Mouse (Mus musculus): ENCODE results near the gene Atf5. TPM values are rescaled to one million over a fixed set of nuclear protein-coding genes. Genes with fewer than 3 reads are reported as not detected.

The Atf5 gene
- polyA plus RNA-seq, 1 experiment from 2014 or later = 3.6 TPM

DNA sequence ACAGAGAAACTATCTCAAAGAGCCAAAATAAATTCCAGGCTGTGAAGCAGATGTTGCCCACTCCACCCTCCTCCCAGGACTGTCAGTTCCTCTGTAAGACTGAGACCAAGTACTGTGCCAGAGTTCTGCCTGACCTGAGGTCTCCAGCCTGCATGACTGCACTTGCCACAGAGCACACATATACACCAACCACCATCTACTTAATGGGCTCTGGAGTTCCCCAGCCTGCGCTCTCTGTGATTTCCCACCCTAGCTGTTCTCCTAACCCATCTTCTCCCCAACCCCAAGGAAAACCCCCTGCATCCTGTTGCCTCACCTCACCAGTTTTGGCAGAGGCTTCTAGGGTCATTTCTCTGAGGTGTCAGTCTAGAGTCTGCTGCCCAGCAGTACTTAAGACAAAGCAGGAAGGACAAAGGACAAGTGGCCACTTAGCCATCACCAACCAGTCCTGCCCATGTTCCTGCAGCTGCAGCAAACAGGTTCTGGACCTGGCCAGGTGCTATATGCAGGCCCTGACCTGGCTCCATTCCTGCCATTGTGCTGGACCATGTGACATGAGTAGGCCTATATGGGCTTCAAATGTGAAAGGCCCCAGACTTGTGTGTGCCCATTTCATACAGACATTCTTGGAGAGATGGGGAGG is 19.0 kb upstream of the Atf5 start:
- H3K4me2 ChIP-seq = no peak overlapping the region
- H3K9me3 ChIP-seq (replicated peaks) = no peaks in the 10 kb centered on the region
- no peak overlapping the region for H3K27ac ChIP-seq (replicated peaks)
- no peak for ATAC-seq (ENCODE audit: low FRiP score)
- H3K36me3 ChIP-seq = peaks cover 22% of the 10 kb centered on the region
- H3K27me3 ChIP-seq (replicated peaks) = peaks cover 10% of the 10 kb centered on the region
- peaks cover 14% of the 10 kb centered on the region for H3K4me1 ChIP-seq
- no peak overlapping the region for H3K4me3 ChIP-seq (replicated peaks)
- 94% methylated on average over 1 of the region's 1 CpGs for WGBS
- H3K9ac ChIP-seq (replicated peaks) = no peak overlapping the region

DNA sequence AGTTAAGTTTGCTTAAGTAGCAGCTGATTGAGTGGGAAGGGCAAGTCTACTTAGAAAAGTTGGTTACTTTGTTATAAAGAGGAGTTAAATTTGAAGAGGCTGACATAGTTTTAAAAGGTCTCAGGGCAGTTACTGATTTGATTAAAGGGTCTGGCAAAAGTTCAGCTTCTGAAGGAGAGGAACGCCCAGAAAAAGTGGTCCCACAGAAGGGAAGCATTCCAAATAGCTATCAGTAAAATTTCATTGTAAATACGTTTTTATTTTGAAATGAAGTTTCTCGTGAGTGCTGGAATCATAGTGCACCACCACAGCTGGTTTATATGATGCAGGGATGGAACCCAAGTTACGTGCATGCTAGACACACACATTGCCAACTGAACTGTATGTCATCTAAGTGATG is 16.3 kb upstream of the Atf5 start:
- H3K4me1 ChIP-seq = no peaks in the 10 kb centered on the region
- H3K4me2 ChIP-seq = no peak overlapping the region
- H3K36me3 ChIP-seq = peaks cover 38% of the 10 kb centered on the region
- WGBS = 84% methylated on average over 4 of the region's 4 CpGs
- no peaks in the 10 kb centered on the region for H3K9me3 ChIP-seq (replicated peaks)
- H3K4me3 ChIP-seq (replicated peaks) = no peak overlapping the region
- H3K9ac ChIP-seq (replicated peaks) = no peak overlapping the region
- no peaks in the 10 kb centered on the region for H3K27me3 ChIP-seq (replicated peaks)
- no peak for ATAC-seq (ENCODE audit: low FRiP score)
- H3K27ac ChIP-seq (replicated peaks) = no peak overlapping the region

DNA sequence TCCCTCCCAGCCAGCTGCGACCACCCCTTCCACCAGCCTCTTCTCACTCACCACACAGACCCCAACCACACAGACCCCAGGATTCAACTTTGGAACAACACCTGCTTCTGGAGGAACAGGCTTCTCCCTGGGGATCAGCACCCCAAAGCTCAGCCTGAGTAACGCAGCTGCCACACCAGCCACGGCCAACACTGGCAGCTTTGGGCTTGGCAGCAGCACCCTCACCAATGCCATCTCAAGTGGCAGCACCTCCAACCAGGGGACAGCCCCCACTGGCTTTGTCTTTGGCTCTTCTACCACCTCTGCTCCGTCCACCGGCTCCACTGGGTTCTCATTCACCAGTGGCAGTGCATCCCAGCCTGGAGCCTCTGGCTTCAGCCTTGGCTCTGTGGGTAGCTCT is 12.2 kb upstream of the Atf5 start:
- H3K9ac ChIP-seq (replicated peaks) = no peak overlapping the region
- H3K4me2 ChIP-seq = no peak overlapping the region
- H3K9me3 ChIP-seq (replicated peaks) = no peaks in the 10 kb centered on the region
- no peak overlapping the region for H3K27ac ChIP-seq (replicated peaks)
- ATAC-seq (ENCODE audit: low FRiP score) = no peak
- peaks cover 14% of the 10 kb centered on the region; the same call in 1 of the 2 replicates for H3K4me1 ChIP-seq
- no peaks in the 10 kb centered on the region for H3K27me3 ChIP-seq (replicated peaks)
- H3K36me3 ChIP-seq = peaks cover 38% of the 10 kb centered on the region
- no peak overlapping the region for H3K4me3 ChIP-seq (replicated peaks)
- 93% methylated on average over 5 of the region's 5 CpGs for WGBS

DNA sequence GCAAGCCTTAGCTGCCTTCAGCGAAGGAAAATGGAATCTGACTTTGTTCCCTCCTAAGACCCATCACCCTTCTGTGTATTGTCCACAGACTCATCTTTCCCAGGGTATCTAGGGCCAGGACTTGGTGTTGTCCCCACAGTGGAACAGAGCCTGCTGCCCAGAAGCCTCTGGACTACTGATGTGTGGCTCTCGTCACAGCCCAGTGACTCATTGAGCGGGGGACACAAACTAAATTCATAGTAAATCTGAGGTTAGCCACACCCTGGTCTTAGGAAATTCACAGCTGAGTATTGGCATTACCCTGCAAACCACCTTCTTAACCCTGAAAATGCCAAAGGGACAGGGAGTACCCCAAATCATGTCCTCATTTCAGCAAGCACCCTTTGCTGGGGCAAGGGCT is 10.3 kb upstream of the Atf5 start:
- Histone ChIP-seq H3K4me3 (replicated peaks) (no peak overlapping the region), H3K36me3 (peaks cover 33% of the 10 kb centered on the region), H3K27me3 (replicated peaks) (no peaks in the 10 kb centered on the region), H3K27ac (replicated peaks) (no peak overlapping the region), H3K9ac (replicated peaks) (no peak overlapping the region), H3K4me2 (no peak overlapping the region), H3K9me3 (replicated peaks) (no peaks in the 10 kb centered on the region), H3K4me1 (peaks cover 17% of the 10 kb centered on the region; the same call in 1 of the 2 replicates)
- WGBS = 91% methylated on average over 3 of the region's 3 CpGs
- no peak for ATAC-seq (ENCODE audit: low FRiP score)

DNA sequence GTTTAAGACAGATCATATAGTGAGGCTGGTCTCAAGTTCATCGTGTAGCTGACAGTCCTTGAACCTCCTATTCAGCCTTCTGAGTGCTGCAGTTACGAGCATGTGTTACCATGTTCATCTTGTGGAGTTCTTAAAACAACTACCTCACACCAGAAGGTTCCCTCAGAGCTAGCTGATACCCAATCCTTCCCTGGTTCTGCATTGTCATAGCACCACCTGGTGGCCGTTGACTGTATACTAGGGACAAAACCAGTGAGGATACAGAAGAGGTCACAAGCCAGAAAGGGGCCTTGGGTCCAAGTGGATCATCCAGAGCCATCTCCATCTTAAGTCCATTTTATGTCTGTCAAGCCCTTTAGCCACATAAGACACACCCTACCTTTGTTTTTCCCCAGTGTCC is 8.4 kb upstream of the Atf5 start:
- WGBS = 24% methylated on average over 3 of the region's 3 CpGs
- peaks cover 14% of the 10 kb centered on the region for H3K36me3 ChIP-seq
- ATAC-seq (ENCODE audit: low FRiP score) = peak; percentile 76
- no peaks in the 10 kb centered on the region for H3K27me3 ChIP-seq (replicated peaks)
- H3K27ac ChIP-seq (replicated peaks) = no peak overlapping the region
- H3K9me3 ChIP-seq (replicated peaks) = no peaks in the 10 kb centered on the region
- no peak overlapping the region for H3K9ac ChIP-seq (replicated peaks)
- H3K4me2 ChIP-seq = no peak overlapping the region
- peaks cover 28% of the 10 kb centered on the region for H3K4me1 ChIP-seq
- H3K4me3 ChIP-seq (replicated peaks) = no peak overlapping the region

DNA sequence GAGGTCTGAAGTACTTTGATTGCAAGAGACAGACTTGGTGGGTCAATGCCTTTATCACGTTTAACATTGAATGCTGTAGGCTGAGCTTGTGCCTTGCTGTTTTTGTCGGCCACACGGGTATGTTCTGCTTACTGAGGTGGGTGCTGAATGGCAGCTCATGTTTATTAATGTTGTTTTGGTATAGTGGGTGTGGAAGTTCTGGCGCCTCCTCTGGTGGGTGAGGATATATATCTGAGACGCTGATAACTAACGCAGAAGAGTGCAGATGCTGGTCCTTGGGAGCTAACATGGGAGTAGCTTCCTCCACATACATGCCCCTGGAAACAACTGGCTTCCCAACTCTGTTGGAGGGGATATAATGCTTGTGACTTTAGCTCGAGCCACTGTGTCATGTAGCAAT is 7.0 kb upstream of the Atf5 start:
- no peak for ATAC-seq (ENCODE audit: low FRiP score)

DNA sequence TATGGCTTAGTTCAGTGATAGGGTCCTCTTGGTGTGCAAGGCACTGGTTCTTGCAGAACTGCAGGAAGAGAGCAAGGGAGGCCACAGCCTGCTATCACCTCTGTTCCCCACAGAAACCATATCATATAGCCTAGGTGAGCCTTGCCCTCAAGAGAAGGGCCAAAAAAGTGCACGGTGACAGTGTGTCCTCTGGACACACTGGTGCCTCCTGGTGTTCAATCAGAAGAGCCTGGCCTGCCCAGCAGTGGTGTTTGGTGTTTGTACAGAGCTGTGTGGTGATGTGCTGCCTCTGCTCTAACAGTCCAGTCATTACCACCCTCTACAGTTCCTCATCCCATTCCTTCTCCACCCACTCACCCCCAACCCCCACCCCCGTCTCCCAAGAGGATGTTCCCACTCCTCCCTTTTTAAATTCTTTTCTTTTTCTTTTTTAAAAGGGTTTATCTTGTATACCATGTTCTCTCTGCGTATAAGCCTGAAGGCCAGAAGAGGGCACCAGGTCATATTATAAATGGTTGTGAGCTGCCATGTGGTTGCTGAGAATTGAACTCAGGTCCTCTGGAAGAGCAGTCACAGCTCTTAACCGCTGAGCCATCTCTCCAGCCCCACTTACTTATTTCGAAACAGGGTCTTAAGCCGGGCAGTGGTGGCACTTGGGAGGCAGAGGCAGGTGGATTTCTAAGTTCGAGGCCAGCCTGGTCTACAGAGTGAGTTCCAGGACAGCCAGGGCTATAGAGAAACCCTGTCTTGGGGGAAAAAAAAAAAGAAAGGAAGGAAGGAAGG is 5.4 kb upstream of the Atf5 start:
- H3K4me1 ChIP-seq = peaks cover 58% of the 10 kb centered on the region
- H3K9ac ChIP-seq (replicated peaks) = no peak overlapping the region
- no peak overlapping the region for H3K4me3 ChIP-seq (replicated peaks)
- H3K4me2 ChIP-seq = no peak overlapping the region
- H3K9me3 ChIP-seq (replicated peaks) = no peaks in the 10 kb centered on the region
- no peak for ATAC-seq (ENCODE audit: low FRiP score)
- no peaks in the 10 kb centered on the region for H3K36me3 ChIP-seq
- no peak overlapping the region for H3K27ac ChIP-seq (replicated peaks)
- WGBS = 89% methylated on average over 7 of the region's 7 CpGs
- no peaks in the 10 kb centered on the region for H3K27me3 ChIP-seq (replicated peaks)

More for the DNA sequence above, 7.0 kb upstream of the Atf5 start:
- H3K27me3 ChIP-seq (replicated peaks) = no peaks in the 10 kb centered on the region
- H3K4me3 ChIP-seq (replicated peaks) = no peak overlapping the region
- no peak overlapping the region for H3K9ac ChIP-seq (replicated peaks)
- 35% methylated on average over 7 of the region's 7 CpGs for whole genome bisulfite sequencing
- no peaks in the 10 kb centered on the region for H3K9me3 ChIP-seq (replicated peaks)
- H3K27ac ChIP-seq (replicated peaks) = no peak overlapping the region
- H3K36me3 ChIP-seq = no peaks in the 10 kb centered on the region; the same call in 1 of the 2 replicates
- H3K4me2 ChIP-seq = no peak overlapping the region
- H3K4me1 ChIP-seq = peaks cover 43% of the 10 kb centered on the region

DNA sequence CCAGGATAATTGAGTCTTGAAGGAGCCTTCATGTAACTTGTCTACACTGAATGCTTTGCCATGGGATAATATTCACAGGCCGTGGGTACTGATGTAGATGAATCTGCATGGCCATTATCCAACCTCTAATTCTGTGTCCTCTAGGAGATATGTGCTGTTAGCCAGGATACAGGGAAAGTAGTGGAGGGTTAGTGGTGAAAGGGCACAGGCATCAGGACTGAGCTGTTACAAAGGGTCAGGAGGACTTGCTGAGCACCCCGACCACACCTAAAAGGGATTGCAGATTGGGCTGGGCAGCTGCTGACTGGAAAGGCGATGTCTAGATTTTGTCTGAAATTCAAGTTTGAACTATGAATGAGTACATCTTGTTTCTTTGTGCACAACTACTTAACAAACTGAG is 4.1 kb upstream of the Atf5 start:
- ATAC-seq (ENCODE audit: low FRiP score) = no peak
- Histone ChIP-seq H3K4me1 (peaks cover 60% of the 10 kb centered on the region), H3K4me2 (no peak overlapping the region)

DNA sequence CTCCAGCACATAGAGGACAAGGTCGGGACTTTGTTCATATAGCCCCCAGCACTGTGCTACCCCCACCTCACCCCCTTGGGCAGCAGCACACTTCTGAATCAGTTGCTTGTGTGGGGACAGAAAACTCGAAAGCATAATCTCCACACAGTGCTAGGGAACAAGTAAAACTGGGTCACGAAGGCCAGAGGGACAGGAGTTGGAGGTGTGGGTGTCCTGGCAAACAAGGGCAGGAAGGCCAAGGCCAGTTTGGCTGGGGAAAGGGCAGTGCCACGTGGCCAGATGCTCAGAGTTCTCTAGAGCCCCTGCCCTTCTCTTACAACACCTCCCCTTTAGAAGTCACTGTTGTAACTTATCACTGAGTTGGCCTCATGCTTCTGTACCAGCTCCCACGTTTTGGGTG is 3.4 kb upstream of the Atf5 start:
- WGBS = 79% methylated on average over 5 of the region's 5 CpGs
- no peak overlapping the region for H3K4me3 ChIP-seq (replicated peaks)
- H3K9ac ChIP-seq (replicated peaks) = no peak overlapping the region
- H3K4me2 ChIP-seq = no peak overlapping the region
- ATAC-seq (ENCODE audit: low FRiP score) = no peak
- no peak overlapping the region for H3K27ac ChIP-seq (replicated peaks)
- H3K36me3 ChIP-seq = no peaks in the 10 kb centered on the region
- H3K27me3 ChIP-seq (replicated peaks) = no peaks in the 10 kb centered on the region
- peaks cover 63% of the 10 kb centered on the region for H3K4me1 ChIP-seq
- no peaks in the 10 kb centered on the region for H3K9me3 ChIP-seq (replicated peaks)

More for the DNA sequence above, 4.1 kb upstream of the Atf5 start:
- Histone ChIP-seq H3K27me3 (replicated peaks) (no peaks in the 10 kb centered on the region), H3K36me3 (no peaks in the 10 kb centered on the region), H3K4me3 (replicated peaks) (no peak overlapping the region), H3K9ac (replicated peaks) (no peak overlapping the region), H3K27ac (replicated peaks) (no peak overlapping the region), H3K9me3 (replicated peaks) (no peaks in the 10 kb centered on the region)
- WGBS = 90% methylated on average over 3 of the region's 3 CpGs

DNA sequence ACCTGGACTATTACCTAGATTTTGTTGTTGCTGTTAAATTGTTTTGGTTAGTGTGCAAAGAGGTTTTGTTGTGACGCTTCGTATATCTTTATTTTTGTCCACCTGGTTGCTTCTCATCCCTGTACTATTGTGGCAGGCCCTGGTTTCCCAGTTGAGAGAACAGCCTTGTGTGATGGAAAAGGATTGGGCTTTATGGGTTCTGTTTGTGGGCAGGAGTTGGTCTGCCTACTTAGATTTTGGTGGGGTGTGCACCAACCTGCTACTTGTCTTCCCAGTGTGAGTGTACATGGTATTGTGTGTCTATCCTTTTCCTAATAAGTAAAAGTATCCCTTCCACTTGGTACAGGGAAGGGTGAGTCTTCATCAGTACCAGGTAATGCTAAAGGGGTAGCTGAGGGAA is 2.9 kb upstream of the Atf5 start:
- H3K4me3 ChIP-seq (replicated peaks) = no peak overlapping the region
- H3K9me3 ChIP-seq (replicated peaks) = no peaks in the 10 kb centered on the region
- ATAC-seq (ENCODE audit: low FRiP score) = no peak
- H3K27me3 ChIP-seq (replicated peaks) = no peaks in the 10 kb centered on the region
- 0 out of 2 replicates have a peak overlapping the region, but pooled peaks have one; percentile 4 for H3K9ac ChIP-seq (replicated peaks)
- H3K4me2 ChIP-seq = peak overlapping the region; percentile 63
- no peak overlapping the region for H3K27ac ChIP-seq (replicated peaks)
- WGBS = 94% methylated on average over 2 of the region's 2 CpGs
- H3K36me3 ChIP-seq = no peaks in the 10 kb centered on the region
- peaks cover 61% of the 10 kb centered on the region for H3K4me1 ChIP-seq

DNA sequence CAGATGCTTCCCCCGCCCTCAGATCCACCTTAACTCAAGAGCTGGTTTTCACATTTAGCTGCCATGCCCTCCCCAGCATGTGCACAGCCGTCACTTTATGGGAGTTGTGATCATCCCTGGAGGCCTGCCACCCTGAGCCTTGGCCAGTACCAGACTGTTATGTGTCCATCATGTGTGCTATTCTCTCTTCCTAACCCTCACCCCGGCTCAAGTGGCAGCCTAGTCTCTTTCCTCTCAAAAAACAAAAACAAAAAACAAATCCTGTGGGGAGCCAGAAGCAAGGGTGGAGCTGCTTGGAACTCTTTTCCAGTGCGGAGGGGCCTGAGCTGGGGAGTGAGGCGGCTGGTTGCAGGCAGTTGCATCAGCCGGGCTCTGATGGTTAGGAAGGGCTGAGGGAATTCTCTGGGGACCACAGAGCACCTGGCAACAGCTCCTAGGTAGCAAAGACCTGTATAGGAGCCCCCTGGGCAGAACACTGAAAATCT is 2.3 kb upstream of the Atf5 start:
- Histone ChIP-seq H3K9me3 (replicated peaks) (no peaks in the 10 kb centered on the region), H3K36me3 (no peaks in the 10 kb centered on the region), H3K27me3 (replicated peaks) (no peaks in the 10 kb centered on the region), H3K4me1 (peaks cover 55% of the 10 kb centered on the region), H3K4me3 (replicated peaks) (peak overlapping the region; percentile 99), H3K9ac (replicated peaks) (peak overlapping the region; percentile 4; the same call in 1 of the 2 replicates), H3K27ac (replicated peaks) (0 out of 2 replicates have a peak overlapping the region, but pooled peaks have one; percentile 13), H3K4me2 (peak overlapping the region; percentile 63)
- no peak for ATAC-seq (ENCODE audit: low FRiP score)
- 47% methylated on average over 6 of the region's 6 CpGs for WGBS

DNA sequence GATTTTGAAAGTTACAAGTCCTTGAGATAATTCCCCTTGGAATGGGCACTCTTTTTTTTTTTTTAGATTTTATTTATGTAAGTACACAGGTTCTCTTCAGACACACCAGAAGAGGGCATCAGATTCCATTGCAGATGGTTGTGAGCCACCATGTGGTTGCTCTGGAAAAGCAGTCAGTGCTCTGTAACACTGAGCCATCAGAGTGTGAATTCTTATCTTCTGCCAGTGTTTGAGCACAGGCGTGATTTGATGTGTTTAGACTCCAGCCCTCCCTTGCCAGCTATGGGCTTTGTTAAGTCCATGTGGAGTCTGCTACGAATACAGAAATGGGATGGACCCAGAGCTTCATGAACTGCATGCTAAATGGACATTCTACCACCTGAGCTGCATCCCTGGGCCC is 1.7 kb upstream of the Atf5 start:
- H3K9me3 ChIP-seq (replicated peaks) = no peaks in the 10 kb centered on the region
- no peak for ATAC-seq (ENCODE audit: low FRiP score)
- 0 out of 2 replicates have a peak overlapping the region, but pooled peaks have one; percentile 13 for H3K27ac ChIP-seq (replicated peaks)
- peak overlapping the region; percentile 85 for H3K9ac ChIP-seq (replicated peaks)
- no peaks in the 10 kb centered on the region for H3K36me3 ChIP-seq
- H3K4me1 ChIP-seq = peaks cover 52% of the 10 kb centered on the region
- WGBS = 31% methylated on average over 2 of the region's 2 CpGs
- peak overlapping the region; percentile 63 for H3K4me2 ChIP-seq
- H3K27me3 ChIP-seq (replicated peaks) = no peaks in the 10 kb centered on the region
- H3K4me3 ChIP-seq (replicated peaks) = peak overlapping the region; percentile 99
